Mouse (Mus musculus): ENCODE measurements around the gene Pmp22. TPM values are rescaled to one million over a fixed set of nuclear protein-coding genes. Genes with fewer than 3 reads are reported as not detected.
A peak's percentile ranks its signal among the peaks of the same experiment; 100 is the strongest.

Pmp22 gene
- polyA plus RNA-seq, 1 experiment from 2014 or later, result 39.8 TPM

DNA sequence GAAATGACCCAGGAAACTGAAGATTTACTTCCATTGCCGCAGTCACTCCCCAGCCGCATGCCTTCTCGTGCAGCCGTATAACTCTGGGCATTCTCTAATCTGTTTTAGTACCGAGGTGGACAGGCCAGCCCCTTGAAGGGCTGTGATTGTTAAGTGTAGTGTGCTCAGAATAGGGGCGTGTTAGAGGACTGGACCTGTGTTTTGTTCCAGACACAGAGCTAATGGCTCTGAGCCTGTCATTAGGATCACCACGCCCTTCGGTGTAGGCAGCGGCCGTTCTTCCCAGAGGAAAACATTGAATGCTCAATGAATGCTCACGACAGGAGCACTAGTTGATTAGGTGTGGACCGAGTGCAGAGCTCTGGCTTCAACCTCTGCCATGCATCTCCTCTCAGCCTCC is 1.1 kb downstream of the Pmp22 start:
- H3K9me3 ChIP-seq (replicated peaks), result no peaks in the 10 kb centered on the region
- no peak overlapping the region for H3K4me3 ChIP-seq
- no peak for ATAC-seq
- WGBS (ENCODE audit: insufficient replicate concordance), result 60% methylated on average over 12 of the region's 12 CpGs
- no peaks in the 10 kb centered on the region for H3K36me3 ChIP-seq
- H3K9ac ChIP-seq, result no peak overlapping the region
- peaks cover 8% of the 10 kb centered on the region; the same call in 1 of the 2 replicates for H3K4me1 ChIP-seq
- peaks cover 78% of the 10 kb centered on the region for H3K27me3 ChIP-seq (replicated peaks)
- H3K4me2 ChIP-seq, result no peak overlapping the region
- H3K27ac ChIP-seq, result no peak overlapping the region

DNA sequence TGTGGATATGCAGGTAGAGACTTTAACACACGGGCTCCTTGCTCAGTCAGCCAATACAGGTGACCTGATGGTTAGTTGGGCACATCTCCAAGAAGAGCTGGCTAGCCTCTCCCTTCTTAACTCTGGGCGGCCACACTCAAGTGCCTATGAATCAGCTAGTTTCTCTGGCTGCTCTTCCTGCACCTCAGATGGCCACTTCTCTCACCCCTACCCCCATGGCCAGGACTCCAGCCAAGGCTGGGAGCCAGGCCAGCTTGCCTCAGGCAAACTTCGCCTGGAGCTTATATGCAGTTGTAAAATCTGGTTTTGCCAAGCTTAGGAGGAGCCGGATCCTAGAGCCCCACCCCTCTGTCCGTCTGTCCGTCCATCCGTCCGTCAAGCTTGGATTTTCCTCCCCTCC is 1.7 kb downstream of the Pmp22 start:
- peaks cover 8% of the 10 kb centered on the region; the same call in 1 of the 2 replicates for H3K4me1 ChIP-seq

GRCm38 (mm10) chr11:63131001-63131692 is 2.4 kb downstream of the Pmp22 start:
- Histone ChIP-seq H3K4me1 (peaks cover 8% of the 10 kb centered on the region; the same call in 1 of the 2 replicates), H3K36me3 (no peaks in the 10 kb centered on the region), H3K9me3 (replicated peaks) (no peaks in the 10 kb centered on the region), H3K4me2 (peak overlapping the region; percentile 65), H3K27ac (no peak overlapping the region), H3K9ac (peak overlapping the region; percentile 18; the same call in 1 of the 2 replicates), H3K4me3 (peak overlapping the region; percentile 48), H3K27me3 (replicated peaks) (peaks cover 79% of the 10 kb centered on the region)
- 7% methylated on average over 33 of the region's 33 CpGs for WGBS (ENCODE audit: insufficient replicate concordance)
- no peak for ATAC-seq

More for the DNA sequence above, 1.7 kb downstream of the Pmp22 start:
- peaks cover 84% of the 10 kb centered on the region for H3K27me3 ChIP-seq (replicated peaks)
- no peak overlapping the region for H3K27ac ChIP-seq
- H3K36me3 ChIP-seq, result no peaks in the 10 kb centered on the region
- 43% methylated on average over 8 of the region's 8 CpGs for WGBS (ENCODE audit: insufficient replicate concordance)
- no peak for ATAC-seq
- no peak overlapping the region for H3K4me3 ChIP-seq
- H3K4me2 ChIP-seq, result peak overlapping the region; percentile 65
- no peak overlapping the region for H3K9ac ChIP-seq
- H3K9me3 ChIP-seq (replicated peaks), result no peaks in the 10 kb centered on the region

- no peak overlapping the region for H3K27ac ChIP-seq
- peak overlapping the region; percentile 65 for H3K4me2 ChIP-seq
- H3K36me3 ChIP-seq, result no peaks in the 10 kb centered on the region
- H3K27me3 ChIP-seq (replicated peaks), result peaks cover 78% of the 10 kb centered on the region
- no peak for ATAC-seq
- 7% methylated on average over 11 of the region's 11 CpGs for WGBS (ENCODE audit: insufficient replicate concordance)
- peak overlapping the region; percentile 48 for H3K4me3 ChIP-seq
- no peaks in the 10 kb centered on the region for H3K9me3 ChIP-seq (replicated peaks)
- no peak overlapping the region for H3K9ac ChIP-seq
- peaks cover 8% of the 10 kb centered on the region; the same call in 1 of the 2 replicates for H3K4me1 ChIP-seq
Measured at GRCm38 (mm10) chr11:63131693-63132040, 2.9 kb downstream of the Pmp22 start.

GRCm38 (mm10) chr11:63132151-63132500 is 3.3 kb downstream of the Pmp22 start:
- WGBS (ENCODE audit: insufficient replicate concordance), result 3% methylated on average over 11 of the region's 11 CpGs
- Histone ChIP-seq H3K4me2 (peak overlapping the region; percentile 65), H3K9ac (peak overlapping the region; percentile 42), H3K27me3 (replicated peaks) (peaks cover 78% of the 10 kb centered on the region), H3K4me1 (peaks cover 8% of the 10 kb centered on the region; the same call in 1 of the 2 replicates), H3K27ac (peak overlapping the region; percentile 67), H3K9me3 (replicated peaks) (no peaks in the 10 kb centered on the region), H3K4me3 (peak overlapping the region; percentile 48), H3K36me3 (no peaks in the 10 kb centered on the region)
- no peak for ATAC-seq

GRCm38 (mm10) chr11:63132501-63133435 is 4.0 kb downstream of the Pmp22 start:
- ATAC-seq, result no peak
- 3% methylated on average over 66 of the region's 66 CpGs for WGBS (ENCODE audit: insufficient replicate concordance)
- H3K36me3 ChIP-seq, result no peaks in the 10 kb centered on the region
- peak overlapping the region; percentile 48 for H3K4me3 ChIP-seq
- no peaks in the 10 kb centered on the region for H3K9me3 ChIP-seq (replicated peaks)
- H3K4me1 ChIP-seq, result peaks cover 8% of the 10 kb centered on the region; the same call in 1 of the 2 replicates
- peak overlapping the region; percentile 65 for H3K4me2 ChIP-seq
- peak overlapping the region; percentile 67 for H3K27ac ChIP-seq
- peaks cover 77% of the 10 kb centered on the region for H3K27me3 ChIP-seq (replicated peaks)
- peak overlapping the region; percentile 42 for H3K9ac ChIP-seq

DNA sequence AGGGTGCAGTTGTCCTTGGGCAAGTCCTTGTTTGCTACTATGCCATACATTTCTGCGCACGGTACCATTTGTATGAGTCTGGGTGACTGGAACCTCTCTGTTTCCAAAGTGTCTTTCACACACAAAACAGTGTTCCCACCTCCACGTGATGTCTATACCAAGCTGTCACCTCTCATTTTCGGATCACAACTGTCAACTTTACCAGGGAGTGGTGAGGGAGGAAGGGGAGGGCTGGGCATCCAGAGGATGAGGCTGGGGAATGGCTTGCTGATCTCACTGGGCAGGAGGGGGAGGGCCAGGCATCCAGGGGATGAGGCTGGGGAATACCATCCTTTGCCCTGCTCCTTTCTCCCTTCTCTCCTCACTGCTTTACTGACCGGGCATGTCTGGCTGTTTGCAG is 5.2 kb downstream of the Pmp22 start:
- 56% methylated on average over 5 of the region's 5 CpGs for WGBS (ENCODE audit: insufficient replicate concordance)
- no peaks in the 10 kb centered on the region for H3K36me3 ChIP-seq

GRCm38 (mm10) chr11:63134742-63135482 is 6.1 kb downstream of the Pmp22 start:
- Histone ChIP-seq H3K4me2 (no peak overlapping the region), H3K27me3 (replicated peaks) (peaks cover 66% of the 10 kb centered on the region), H3K9me3 (replicated peaks) (no peaks in the 10 kb centered on the region), H3K4me1 (peaks cover 8% of the 10 kb centered on the region; the same call in 1 of the 2 replicates), H3K36me3 (no peaks in the 10 kb centered on the region), H3K9ac (no peak overlapping the region), H3K4me3 (no peak overlapping the region), H3K27ac (no peak overlapping the region)
- WGBS (ENCODE audit: insufficient replicate concordance), result 59% methylated on average over 15 of the region's 15 CpGs
- ATAC-seq, result no peak

More for the DNA sequence above, 5.2 kb downstream of the Pmp22 start:
- Histone ChIP-seq H3K27ac (no peak overlapping the region), H3K4me1 (peaks cover 8% of the 10 kb centered on the region; the same call in 1 of the 2 replicates), H3K4me3 (no peak overlapping the region), H3K4me2 (no peak overlapping the region; the same call in 1 of the 2 replicates), H3K9ac (no peak overlapping the region), H3K27me3 (replicated peaks) (peaks cover 72% of the 10 kb centered on the region), H3K9me3 (replicated peaks) (no peaks in the 10 kb centered on the region)
- no peak for ATAC-seq

DNA sequence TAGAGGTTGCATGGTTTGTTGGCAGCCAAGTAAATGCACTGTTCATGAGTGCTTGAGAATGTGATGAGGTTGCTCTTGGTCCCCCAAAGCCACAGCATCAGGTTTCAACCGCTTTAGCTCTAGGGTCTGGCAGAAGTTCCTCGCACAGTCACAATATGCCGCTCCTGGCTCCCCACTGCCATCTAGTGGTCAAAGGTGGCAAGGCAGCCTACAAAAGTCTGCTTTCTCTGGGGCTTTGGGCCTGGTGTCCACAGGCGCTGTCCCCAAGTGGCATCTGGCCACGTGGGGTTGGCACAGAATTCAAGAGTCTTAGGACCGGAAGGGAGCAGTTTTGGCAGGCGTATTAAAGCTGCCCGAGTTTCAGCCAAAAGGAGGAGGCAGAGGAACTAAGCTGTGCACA is 6.8 kb downstream of the Pmp22 start:
- ATAC-seq, result 0 out of 2 replicates have a peak, but pooled peaks have one; percentile 29
- H3K9me3 ChIP-seq (replicated peaks), result no peaks in the 10 kb centered on the region
- no peak overlapping the region for H3K9ac ChIP-seq
- H3K27me3 ChIP-seq (replicated peaks), result peaks cover 61% of the 10 kb centered on the region
- no peaks in the 10 kb centered on the region for H3K36me3 ChIP-seq
- H3K4me2 ChIP-seq, result no peak overlapping the region
- H3K27ac ChIP-seq, result no peak overlapping the region
- no peak overlapping the region for H3K4me3 ChIP-seq
- 2% methylated on average over 8 of the region's 8 CpGs for WGBS (ENCODE audit: insufficient replicate concordance)
- H3K4me1 ChIP-seq, result peaks cover 8% of the 10 kb centered on the region; the same call in 1 of the 2 replicates

DNA sequence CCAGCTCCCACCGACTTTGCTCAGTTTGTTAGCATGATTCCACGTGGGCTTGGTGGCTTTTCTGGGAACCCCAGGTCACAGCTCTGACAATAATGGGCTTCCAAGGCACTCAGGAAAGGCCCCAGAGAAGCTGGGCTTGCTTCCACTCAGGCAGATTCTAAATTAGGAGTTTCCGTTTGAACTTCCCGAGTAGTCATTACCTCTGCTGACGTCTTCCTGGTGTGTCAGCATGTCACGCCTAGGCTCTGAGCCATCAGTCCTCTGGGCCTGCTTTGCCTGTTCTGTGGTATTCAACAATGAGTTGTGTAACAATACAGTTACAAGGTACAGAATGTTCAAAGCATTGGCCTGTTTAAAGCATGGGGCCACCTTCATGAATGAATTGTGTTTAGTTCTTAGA is 7.4 kb downstream of the Pmp22 start:
- H3K9ac ChIP-seq, result no peak overlapping the region
- H3K4me1 ChIP-seq, result peaks cover 4% of the 10 kb centered on the region; the same call in 1 of the 2 replicates
- 54% methylated on average over 6 of the region's 6 CpGs for WGBS (ENCODE audit: insufficient replicate concordance)
- no peaks in the 10 kb centered on the region for H3K36me3 ChIP-seq
- H3K4me2 ChIP-seq, result no peak overlapping the region
- no peak overlapping the region for H3K27ac ChIP-seq
- H3K4me3 ChIP-seq, result no peak overlapping the region
- H3K27me3 ChIP-seq (replicated peaks), result peaks cover 55% of the 10 kb centered on the region
- H3K9me3 ChIP-seq (replicated peaks), result no peaks in the 10 kb centered on the region
- no peak for ATAC-seq

DNA sequence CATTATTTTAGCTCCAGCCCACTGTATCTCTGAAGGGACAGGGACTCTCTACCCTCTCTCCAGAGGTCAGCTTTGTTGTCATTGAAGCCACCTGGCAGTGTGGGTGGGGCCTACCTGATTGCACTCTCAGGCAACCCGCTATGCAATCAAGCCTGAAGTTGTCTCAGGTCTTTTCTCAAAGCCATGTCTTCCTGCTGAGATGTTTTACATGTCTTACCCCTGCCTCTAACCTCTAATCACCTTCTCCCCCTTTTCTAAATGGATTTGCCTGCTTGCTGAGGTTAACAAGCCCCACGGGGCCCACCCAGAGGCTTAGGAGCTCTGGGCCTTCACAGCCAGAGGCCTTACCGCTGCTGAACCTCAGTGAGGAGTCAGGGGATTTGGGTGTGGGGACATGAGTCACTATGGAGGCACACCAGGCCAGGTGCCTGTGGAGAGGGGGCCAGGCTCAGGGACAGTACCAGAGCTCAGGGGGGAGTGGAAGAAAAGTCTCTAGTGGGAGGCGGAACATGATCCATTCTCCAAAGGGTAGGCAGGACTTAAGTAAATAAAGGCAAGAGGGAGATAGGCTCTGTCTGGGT is 8.1 kb downstream of the Pmp22 start:
- H3K27ac ChIP-seq, result no peak overlapping the region
- H3K36me3 ChIP-seq, result no peaks in the 10 kb centered on the region
- H3K27me3 ChIP-seq (replicated peaks), result peaks cover 48% of the 10 kb centered on the region
- ATAC-seq, result no peak
- no peaks in the 10 kb centered on the region for H3K4me1 ChIP-seq
- 75% methylated on average over 4 of the region's 4 CpGs for WGBS (ENCODE audit: insufficient replicate concordance)
- no peak overlapping the region for H3K4me3 ChIP-seq
- H3K9me3 ChIP-seq (replicated peaks), result no peaks in the 10 kb centered on the region
- H3K9ac ChIP-seq, result no peak overlapping the region
- no peak overlapping the region for H3K4me2 ChIP-seq

Data from liver, embryonic 12.5 days (tissue).